Mouse (Mus musculus) midbrain, embryonic 12.5 days (tissue): ENCODE measurements around the gene Grik5. TPM values are rescaled to one million over a fixed set of nuclear protein-coding genes. Genes with fewer than 3 reads are reported as not detected.

ENCODE experiments used
- microRNA-seq: library from miRNA; unstranded; fragments of <30 nt; microRNA quantifications from one replicate; pipeline ENCODE4, GENCODE M21; 2017
- polyA plus RNA-seq: library from polyadenylated mRNA; unstranded; fragments of >200 nt; fragmentation: Nextera tagmentation; extraction: Ambion mirVana; gene quantifications from 2 replicates; pipeline ENCODE4 v1.2.1, GENCODE M21; 2016

Gene Grik5
- polyA plus RNA-seq, 1 experiment from 2014 or later = 14.9 TPM

Small RNAs within 50 kb of the gene (microRNA-seq; reads per million reads assigned to microRNA genes)
- not detected for gene Mir6537
- not detected for gene Mir7046
- not detected for gene Mir7047

Other genes with a start within 250 kb of the Grik5 start
- gene Gm9844, start 210.1 kb downstream of the Grik5 start, polyA plus RNA-seq = 23.7 and 24.8 TPM in 2 replicates
- gene Lypd4, start 202.4 kb downstream of the Grik5 start, polyA plus RNA-seq = not detected in 2 replicates
- gene Dmrtc2, start 202.3 kb downstream of the Grik5 start, polyA plus RNA-seq = not detected in 2 replicates
- gene Rps19, start 188.0 kb downstream of the Grik5 start, polyA plus RNA-seq = 1,467 and 1,476 TPM in 2 replicates
- gene Cd79a, start 175.0 kb downstream of the Grik5 start, polyA plus RNA-seq = 0.31 and 0.36 TPM in 2 replicates
- gene Arhgef1, start 169.4 kb downstream of the Grik5 start, polyA plus RNA-seq = 78.6 and 79.4 TPM in 2 replicates
- gene Gm4881, start 127.9 kb downstream of the Grik5 start, polyA plus RNA-seq = 3.6 and 5.9 TPM in 2 replicates
- 111 and 118 TPM in 2 replicates for gene Rabac1, start 99.6 kb downstream of the Grik5 start, polyA plus RNA-seq
- gene Atp1a3, start 66.4 kb downstream of the Grik5 start, polyA plus RNA-seq = 77.8 and 86.3 TPM in 2 replicates
- 42.2 and 42.8 TPM in 2 replicates for gene Zfp574, start 221 bp upstream of the Grik5 start, polyA plus RNA-seq
- gene Pou2f2, start 107.4 kb upstream of the Grik5 start, polyA plus RNA-seq = 44.0 and 63.7 TPM in 2 replicates
- gene Dedd2, start 148.3 kb upstream of the Grik5 start, polyA plus RNA-seq = 11.7 and 12.2 TPM in 2 replicates
- gene Zfp526, start 149.1 kb upstream of the Grik5 start, polyA plus RNA-seq = 2.3 and 2.5 TPM in 2 replicates
- 17.9 and 19.0 TPM in 2 replicates for gene Gsk3a, start 165.5 kb upstream of the Grik5 start, polyA plus RNA-seq
- gene Erf, start 178.4 kb upstream of the Grik5 start, polyA plus RNA-seq = 8.8 and 10.0 TPM in 2 replicates
- gene Cic, start 195.4 kb upstream of the Grik5 start, polyA plus RNA-seq = 39.4 and 40.8 TPM in 2 replicates
- gene Pafah1b3, start 225.6 kb upstream of the Grik5 start, polyA plus RNA-seq = 399 and 410 TPM in 2 replicates
- 1.3 and 1.7 TPM in 2 replicates for gene Prr19, start 229.1 kb upstream of the Grik5 start, polyA plus RNA-seq
- gene Tmem145, start 233.8 kb upstream of the Grik5 start, polyA plus RNA-seq = 20.1 and 21.4 TPM in 2 replicates
- 20.8 and 21.3 TPM in 2 replicates for gene Megf8, start 244.8 kb upstream of the Grik5 start, polyA plus RNA-seq